Mouse (Mus musculus): ENCODE results near the gene Ten1.

DNA sequence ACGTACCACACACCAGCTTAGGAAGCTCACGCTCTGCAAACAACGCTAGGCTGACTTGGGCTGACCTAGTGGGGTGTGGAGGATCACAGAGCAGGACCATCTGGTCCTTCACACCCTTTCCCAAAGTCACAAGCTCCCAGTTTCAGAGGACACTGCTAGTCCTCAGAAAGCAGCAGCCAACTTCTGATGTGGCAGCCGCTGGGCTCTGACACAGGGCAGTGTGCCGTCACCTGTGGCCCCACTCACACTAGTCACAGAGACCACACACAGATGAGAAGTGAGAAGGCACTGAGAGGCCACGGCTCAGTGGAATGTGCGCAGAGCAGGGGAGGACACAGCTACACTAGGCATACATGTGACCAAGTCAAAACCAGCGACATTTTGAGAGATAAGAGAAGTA, 52.2 kb downstream of the Ten1 start:
- TF ChIP-seq POLR2AphosphoS5 (IDR thresholded peaks at IDR 0.05; ENCODE audit: insufficient replicate concordance, low read depth, low read length) (no peak), CTCF (IDR thresholded peaks at IDR 0.05; ENCODE audit: low read depth, low read length) (no peak)
